Mouse (Mus musculus) urinary bladder, adult 18-20 months (tissue): Measurements from ENCODE around the gene Cyp1a1.

Experiments used
- DNase-seq, 2 experiments: peaks; one replicate each; pipeline ENCODE4 v3.0.0; 2022; ENCODE audit warnings: low spot score in 2 of 2, mixed read lengths in 2 of 2

The Cyp1a1 gene

DNA sequence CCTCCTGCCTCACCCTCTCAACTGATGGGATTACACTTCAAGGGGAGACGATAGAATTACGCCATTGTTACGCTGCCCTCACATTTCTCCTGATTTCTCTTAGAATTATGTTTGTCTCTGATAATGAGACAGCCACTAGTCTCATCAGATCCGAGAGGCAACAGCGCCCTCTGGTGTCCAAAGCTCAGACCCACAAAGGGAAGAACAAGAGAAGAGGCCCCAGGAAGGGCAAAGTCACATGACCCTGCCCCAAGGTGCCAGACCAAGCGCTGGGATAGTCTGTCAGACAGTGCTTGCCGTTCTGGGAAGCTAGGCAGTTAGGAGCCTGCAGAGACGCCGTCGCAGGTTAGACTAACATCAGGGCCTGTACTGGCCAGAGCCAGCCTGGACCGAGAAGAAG is 32.0 kb upstream of the Cyp1a1 start:
- DNase-seq, result peak; percentile 87 to 93

DNA sequence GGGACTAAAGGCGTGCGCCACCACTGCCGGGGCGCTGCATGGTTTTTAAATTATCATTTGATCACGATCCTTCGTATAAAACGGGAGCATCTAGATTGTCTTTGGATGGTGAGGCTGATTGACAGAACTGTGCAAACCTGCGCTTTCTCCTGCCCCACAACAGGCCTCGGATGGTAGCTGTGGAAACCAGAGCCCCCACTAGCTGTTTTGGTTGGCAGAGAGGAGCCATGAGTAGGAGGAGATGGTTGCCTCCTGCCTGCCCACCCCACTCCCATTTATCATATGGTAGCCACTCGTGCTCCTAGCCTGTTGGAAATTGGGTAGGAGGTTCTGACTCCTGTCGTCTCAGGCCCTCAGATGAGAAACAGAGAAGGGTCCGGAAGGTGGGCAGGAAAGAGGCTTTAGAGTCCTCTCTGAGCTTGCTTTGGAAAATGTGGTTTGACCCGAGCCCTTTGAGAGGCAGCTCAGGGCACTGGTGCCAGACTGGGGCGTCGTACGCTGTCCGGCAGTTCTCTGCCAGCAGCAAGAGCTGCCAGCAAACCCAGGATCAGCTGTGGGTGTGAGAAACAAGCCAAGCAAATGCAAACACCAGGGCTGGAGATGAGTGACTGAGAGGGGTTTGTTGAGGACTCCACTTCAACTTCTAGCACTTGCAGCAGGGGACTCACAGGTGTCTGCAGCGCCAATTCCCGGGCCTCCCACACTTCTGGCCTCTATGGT is 30.9 kb upstream of the Cyp1a1 start:
- no peak for DNase-seq

DNA sequence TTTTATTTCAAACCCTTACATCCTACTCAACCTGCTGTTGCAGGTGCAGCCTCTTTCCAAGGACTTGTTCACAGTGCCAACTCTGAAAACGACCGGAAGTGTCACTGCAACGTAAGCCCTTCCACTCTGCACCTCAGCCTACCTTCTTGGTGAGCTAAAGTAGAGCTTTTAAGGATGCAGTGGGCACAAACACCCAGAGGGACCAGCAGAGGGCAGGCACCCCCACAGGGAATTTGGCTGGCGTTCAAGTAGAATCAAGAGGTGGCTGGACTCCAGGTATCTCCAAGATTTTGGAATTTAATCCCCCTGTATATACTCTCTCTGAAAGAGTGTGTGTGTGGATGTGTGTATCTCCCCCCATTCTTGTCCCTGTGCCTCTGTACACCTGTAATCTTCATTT is 29.9 kb upstream of the Cyp1a1 start:
- DNase-seq, result no peak

DNA sequence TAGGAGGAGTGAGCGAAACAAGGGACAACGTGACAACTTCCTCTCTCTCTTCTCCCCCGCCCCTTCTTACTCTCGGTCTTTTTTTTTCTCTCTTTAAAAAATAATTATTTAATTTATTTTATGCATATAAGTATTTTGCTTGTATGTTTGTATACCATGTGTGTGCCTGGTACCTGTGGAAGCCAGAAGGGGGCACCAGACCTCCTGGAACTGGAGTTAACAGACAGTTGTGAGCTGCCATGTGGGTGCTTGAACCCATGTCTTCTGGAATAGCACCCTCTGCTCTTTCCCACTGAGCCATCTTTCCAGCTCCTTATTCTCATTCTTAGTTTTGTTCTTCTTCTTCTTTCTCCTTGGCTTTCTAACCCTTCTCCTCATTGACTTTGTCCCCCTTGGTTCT is 28.8 kb upstream of the Cyp1a1 start:
- no peak for DNase-seq

DNA sequence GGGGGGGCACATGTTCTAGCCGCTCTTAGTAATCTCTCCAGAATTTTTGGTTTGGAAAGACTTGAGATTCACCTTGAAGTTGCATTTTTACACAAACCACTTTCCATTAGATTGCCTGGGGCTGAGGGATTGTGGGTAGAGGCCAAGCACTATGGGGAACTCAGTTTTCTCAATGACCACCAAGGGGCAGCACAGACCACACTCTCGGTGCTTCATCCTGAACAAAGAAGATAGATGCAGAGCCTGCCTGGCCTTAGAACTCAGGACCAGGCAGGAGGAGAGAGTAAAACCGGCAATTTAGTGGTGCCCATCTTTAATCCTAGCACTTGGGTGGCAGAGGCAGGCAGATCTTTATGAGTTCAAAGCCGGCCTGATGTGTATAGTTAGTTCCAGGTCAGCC is 28.0 kb upstream of the Cyp1a1 start:
- DNase-seq, result peak; percentile 52 to 62

DNA sequence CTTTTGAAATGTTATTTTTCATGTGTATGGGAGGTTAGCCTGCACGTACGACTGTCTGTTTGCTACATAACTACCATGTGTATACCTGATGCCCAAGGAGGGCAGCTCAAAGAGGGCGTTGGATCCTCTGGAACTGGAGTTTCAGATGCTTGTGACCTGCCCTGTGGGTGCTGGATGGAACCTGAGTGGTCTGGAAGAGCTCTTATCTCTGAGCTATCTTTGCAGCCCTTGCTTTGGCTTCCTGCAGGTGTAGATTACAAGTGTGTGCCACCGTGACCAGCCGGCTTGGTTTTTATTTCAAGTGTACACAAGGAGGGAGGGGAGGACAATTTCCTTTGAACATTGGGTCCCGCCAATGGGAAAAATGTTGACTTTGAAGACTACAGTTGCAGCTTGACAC is 27.2 kb upstream of the Cyp1a1 start:
- DNase-seq, result no peak

DNA sequence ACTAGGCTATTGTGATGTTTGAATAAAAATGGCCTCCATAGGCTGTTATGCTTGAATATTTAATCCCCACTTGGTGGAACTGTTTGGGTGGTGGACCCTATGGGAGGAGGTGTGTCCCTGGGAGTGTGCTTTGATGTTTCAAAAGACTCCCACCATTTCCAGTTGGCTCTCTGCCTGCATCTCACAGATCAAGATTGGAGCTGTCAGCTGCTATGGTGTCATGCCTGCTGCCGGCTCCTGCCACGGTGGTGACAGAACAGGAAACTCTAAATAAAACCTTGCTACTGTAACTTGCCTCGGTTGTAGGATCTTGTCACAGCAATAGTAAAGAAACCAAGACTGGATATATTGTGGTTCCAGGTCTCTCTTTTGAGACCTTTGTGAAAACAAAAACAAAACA is 26.2 kb upstream of the Cyp1a1 start:
- DNase-seq, result no peak

DNA sequence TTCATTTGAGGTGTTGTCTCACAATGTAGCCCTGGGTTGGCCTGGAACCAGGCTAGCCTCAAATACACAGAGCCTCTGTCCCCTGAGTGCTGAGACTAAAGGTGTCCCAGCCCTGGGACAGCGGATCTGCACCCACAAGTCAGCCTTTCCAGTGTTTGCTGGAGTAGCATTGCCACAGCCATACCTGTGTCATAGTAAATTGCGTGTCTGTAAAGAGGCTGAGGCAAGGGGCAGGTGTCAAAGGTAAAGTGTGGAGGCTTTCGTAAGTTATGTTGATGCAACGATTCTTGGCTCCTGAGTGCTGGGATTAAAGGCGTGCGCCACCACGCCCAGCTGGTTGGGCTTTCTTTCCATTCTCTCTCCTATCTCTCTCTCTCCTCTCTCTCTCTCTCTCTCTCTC is 23.1 kb upstream of the Cyp1a1 start:
- DNase-seq, result no peak

DNA sequence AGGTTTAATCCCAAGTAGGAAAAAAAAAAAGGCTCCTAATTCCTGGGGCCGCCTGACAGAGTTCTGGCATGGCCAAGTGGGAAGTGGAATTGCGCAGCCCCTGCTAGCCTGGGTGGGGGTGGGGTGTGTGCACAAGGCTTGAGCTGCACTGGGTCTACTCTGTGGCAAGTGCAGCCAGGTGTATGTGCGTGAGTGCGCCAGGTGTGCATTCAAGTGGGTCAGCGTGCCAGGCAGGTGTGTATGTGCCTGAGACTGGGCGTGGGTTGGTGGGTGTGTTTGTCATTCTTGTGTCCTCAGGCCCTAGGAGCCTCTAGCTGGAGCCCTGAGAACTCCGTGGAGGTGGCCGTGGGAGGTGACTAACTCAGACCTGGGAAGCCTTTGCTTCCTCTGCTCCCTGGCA is 21.2 kb upstream of the Cyp1a1 start:
- no peak for DNase-seq

DNA sequence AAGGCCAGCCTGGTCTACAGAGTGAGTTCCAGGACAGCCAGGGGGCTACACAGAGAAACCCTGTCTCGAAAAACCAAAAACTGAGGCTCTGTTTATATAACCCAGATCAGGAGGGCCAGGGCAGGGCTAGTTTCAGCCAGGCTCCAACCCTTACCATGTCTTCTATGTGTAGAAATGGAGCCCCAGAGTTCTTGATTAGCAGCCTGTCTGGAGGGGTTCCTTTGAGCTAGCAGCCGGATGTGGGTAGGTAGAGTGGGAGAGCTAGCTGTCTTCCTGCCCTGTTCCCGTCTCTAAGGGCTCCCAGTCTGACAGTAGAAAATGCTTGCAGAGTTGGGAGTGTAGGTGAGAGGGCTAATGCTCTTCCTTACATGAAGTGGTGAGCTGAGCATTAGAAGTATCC is 20.6 kb upstream of the Cyp1a1 start:
- DNase-seq, result no peak

DNA sequence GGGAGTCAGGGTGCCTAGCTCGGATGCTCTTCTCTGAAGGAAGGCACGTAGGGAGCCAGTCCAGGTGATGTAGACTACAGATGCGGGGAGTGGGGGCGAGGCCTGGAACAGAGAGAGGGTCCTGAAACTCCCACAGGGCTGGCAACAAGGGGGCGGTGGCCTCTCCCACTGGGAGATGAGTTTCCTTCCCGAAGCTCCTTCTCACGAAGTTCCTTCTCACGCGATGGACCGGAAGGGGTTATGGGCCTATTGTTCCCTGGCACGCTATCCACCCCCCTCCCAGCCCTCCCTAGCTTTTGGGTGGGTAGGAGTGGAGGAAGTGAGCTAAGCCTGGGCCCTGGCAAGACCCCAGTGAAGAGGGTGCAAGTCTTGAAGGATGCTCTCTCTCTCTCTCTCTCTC is 19.9 kb upstream of the Cyp1a1 start:
- no peak for DNase-seq

DNA sequence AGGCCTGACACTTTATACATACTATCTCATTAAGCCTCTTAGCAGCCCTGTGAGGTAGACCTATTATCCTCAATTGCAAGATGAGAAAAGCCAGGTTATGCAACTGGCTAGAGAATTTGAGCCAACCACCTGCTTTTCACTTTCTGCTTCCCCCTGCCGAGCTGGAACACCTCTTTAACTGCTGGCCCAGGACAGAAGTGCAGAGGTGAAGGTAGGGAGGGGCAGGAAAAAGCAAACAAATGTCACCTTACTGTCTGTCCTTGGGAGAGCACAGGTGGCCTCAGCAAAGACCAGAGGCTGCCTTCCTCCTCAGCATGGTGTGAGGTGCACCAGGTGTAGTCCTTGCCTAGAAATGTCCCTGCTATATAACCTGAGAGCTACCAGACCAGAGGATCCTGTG is 19.5 kb upstream of the Cyp1a1 start:
- no peak for DNase-seq

DNA sequence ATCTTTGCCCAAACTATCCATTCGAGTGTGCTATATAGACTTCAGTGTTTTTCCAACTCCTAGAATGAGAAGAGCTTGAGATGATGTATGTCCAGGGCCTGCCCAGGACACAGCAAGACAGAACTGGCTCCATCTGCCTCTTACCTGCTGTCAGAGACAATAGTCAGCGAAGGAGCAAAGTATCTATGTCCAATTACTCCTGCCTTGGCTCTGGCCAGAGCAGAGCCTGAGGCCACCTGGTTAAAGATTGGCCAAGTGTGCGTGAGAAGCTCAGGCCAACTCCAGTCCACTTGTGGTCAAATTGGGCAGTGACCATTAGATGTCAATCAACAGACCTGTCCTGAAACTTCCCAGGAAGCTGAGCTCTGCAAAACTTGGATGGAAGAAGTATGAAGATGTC is 18.2 kb upstream of the Cyp1a1 start:
- DNase-seq, result no peak

DNA sequence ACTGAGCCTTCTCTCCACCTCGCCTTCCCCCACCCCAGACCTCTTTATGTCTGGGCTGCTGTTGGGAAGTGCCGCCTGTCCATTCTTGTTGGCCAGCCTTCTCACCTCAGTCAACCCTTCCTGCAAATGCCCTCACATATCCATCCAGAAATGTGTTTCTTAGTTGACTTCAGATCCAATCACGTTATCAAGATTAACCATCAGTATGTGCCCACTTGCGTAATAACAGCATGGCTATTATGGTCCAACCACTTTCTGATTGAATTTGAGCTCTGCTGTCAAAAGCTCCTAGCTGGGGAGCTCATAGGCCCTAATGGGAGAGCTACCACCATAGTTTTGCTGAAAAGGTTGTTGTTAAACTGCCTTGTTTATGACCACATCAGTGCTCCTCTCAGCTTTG is 16.7 kb upstream of the Cyp1a1 start:
- no peak for DNase-seq

DNA sequence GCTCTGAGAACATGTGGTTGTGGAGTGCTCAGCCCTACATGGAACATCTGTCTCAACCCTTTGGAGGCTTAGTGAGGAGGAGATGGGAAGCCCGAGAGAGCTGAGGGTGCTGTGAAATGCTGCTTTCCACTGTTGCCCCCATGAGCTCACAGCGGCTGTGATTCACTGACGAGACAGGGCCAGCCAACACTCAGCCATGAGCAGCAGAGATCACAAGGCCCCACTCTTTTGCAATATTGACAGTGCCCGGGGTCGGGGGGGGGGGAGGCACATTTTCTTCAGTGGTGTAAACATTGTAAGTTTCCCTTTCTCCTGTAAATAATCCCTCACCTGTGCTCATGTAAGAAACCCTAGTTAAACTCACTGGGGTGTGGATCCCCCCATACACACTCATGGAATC is 16.2 kb upstream of the Cyp1a1 start:
- no peak for DNase-seq

DNA sequence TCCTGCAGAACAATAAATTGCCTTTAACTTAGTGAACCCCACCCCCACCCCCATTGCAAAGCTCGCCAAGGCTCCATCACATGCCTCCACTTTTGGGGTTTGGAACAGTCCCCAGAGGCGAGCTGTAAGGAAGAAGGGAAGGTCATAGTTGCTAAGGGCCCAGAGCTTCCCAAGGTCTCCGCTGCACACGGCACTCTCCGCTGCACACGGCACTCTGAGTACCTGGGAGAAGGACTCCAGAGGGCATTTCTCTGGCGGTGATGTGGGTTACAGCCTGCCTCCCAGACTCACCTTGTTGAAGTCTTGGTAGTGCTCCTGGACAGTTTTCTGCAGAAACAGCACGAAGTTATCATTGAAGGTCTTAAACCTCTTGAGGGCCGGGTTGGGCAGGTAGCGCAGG is 6.3 kb upstream of the Cyp1a1 start:
- no peak for DNase-seq

DNA sequence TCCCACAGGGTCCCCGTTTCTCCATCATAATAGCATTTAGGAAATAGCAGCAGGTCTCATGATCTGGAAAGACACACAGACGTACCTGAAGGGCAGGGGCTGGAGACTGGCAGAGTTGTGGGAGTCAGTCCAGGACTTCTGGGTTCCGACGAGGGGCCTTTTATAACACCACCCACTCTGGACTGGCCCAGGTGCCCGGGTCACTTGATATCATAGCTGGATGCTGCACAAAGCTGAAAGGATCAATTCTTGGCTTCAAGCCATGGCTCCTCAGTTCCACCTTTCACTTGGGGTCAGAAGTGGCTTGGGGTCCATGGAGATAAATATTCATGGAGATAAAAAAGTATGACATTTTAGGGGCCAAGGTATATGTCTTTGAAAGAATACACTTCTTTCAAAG is 4.2 kb upstream of the Cyp1a1 start, which contains the start of gene Cyp1a2:
Cyp1a2 (minus strand) TSS at position 184 of the 400 bp plus-strand sequence.
- DNase-seq, result no peak

DNA sequence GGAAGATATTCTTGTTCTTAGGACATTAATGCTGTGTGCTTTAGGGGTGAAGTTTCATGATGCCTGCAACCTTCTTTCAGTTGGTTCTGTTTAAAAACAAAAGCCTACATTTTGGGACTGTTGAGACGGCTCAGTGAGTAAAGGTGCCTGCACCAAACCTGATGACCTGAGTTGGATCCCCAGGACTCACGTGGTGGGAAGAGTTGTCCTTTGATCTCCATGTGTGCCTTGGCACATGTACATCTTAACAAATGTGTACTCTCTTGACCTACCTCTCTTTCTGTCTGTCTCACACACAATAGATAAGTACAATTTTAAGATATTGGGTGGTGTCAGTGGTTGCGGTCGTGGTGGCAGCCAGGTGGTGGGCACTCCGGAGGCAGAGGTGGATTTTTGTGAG is 1.7 kb upstream of the Cyp1a1 start:
- no peak for DNase-seq

DNA sequence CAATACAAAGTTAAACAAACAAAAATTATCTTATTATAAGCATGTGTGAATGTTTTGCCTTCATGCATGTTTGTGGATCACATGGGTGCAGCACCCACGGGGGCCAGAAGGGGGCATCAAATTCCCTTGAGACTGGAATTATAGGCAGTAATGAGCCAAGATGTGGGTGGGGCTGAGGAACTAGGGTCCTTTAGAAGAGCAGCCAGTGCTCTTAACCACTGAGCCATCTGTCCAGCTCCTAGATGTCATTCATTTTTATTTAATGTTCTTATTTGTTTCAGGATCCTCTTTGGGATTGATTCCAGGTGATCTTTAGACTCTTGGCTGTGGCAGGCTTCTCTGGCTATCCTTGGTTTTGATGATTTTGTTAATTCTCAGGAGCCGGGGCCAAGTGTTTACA is 430 bp downstream of the Cyp1a1 start:
- no peak for DNase-seq

DNA sequence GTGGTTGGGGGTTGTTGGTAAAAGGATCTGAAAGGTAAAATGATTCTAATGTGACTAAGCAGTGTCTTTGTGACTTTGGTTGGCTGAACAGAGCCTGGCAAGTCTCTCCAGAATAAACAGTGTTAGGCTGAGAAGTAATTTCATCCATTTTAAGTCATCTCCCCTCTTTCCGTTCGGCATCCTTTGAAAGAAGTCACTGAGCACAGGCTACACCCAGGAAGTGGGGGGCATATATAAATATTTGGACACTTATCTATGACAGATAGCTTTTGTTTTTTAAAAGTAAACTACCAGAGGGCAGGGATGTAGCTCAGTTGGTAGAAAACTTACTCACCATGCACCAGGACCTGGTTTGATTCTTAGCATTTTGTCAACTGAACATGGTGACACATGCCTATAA is 878 bp downstream of the Cyp1a1 start:
- no peak for DNase-seq

DNA sequence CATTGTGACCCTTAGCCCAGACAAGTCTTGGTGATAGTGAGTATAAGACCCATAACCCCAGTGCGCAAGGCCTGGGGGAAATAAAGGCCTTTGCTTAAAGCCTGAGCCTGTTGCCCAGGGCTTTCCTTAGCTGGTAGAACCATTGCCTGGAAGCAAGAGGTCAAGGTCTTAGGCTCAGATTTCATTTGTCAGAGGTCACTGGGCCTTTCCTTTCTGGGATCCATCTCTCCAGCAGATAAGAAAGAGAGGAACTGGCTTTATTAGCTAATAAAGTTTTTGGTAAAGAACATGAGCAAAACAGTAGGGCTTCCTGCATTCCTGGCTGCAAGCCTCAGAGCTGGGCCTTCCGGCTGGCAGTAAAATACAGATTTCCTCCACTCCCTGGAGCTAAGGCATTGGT is 6.4 kb downstream of the Cyp1a1 start:
- no peak for DNase-seq

DNA sequence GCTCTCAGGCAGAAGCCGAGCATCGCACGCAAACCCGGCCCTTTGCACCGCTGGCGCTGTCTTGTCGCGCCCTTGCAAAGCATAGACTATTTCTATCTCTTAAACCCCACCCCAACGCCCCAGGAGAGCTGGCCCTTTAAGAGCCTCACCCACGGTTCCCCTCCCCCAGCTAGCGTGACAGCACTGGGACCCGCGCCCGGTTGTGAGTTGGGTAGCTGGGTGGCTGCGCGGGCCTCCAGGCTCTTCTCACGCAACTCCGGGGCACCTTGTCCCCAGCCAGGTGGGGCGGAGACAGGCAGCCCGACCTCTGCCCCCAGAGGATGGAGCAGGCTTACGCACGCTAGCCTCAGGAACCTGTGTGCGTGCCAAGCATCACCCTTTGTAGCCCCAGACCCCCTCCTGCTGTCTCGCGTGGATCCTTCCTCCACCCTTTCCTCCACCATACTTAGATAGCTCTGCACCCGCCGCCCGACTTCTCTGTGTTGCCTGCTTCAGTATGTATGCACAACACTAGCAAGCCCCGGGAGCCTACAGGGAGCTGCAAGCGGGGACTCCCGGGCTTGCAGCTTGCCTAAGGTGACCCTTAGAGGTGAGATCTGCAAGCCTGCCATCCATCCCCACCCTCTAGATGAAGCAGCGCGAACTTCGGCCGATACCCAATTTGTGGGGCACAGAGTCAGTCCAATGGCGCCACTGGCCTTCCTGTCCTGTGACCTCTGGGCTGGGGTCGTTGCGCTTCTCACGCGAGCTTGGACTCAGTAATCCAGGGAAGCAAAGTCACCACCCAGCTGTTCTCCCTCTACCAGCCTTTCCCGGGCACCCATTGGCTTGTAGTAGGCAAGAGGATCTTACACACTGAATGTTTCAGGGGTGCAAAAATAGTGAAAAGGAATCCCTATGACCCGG is 8.9 kb downstream of the Cyp1a1 start:
- DNase-seq, result peak; percentile 37 to 39

DNA sequence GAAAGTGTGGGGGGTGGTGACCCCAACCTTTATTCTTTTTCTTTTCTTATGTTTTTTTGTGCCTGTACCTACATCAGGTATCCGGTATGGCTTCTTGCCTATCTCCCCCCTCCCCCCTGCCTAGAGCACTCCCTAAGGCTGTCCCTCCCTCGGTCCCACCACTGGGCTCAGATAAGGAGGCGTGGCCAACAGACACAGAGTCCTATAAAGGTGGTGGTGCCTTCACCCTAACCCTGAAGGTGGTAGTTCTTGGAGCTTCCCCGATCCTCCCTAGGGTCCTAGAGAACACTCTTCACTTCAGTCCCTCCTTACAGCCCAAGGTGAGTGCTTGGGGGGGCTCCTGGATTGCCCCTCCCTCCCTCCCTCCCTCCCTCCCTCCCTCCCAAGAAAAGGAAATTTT is 9.7 kb downstream of the Cyp1a1 start:
- DNase-seq, result no peak
